Mouse (Mus musculus) CD4-positive, CD25-positive, alpha-beta regulatory T cell, adult 4 months (primary cell): ENCODE measurements around the gene Selenbp1. TPM values are rescaled to one million over a fixed set of nuclear protein-coding genes. Genes with fewer than 3 reads are reported as not detected.

ENCODE experiments used
- ATAC-seq: one replicate; pipeline ENCODE4 v1.8.0; 2017
- polyA plus RNA-seq, 2 experiments: library from polyadenylated mRNA; unstranded; fragments of 100-300 nt; shearing (Covaris generic); gene quantifications; one replicate each; pipeline ENCODE4 v1.2.1; 2017

The Selenbp1 gene
- polyA plus RNA-seq, 2 experiments from 2014 or later: 4.6 to 5.2 TPM

GRCm38 (mm10) chr3:94984312-94984711, 51.5 kb downstream of the Selenbp1 start:
- no peak for ATAC-seq

- no peak for ATAC-seq
These were observed 52.7 kb downstream of the Selenbp1 start for GRCm38 (mm10) chr3:94985513-94985912.

DNA sequence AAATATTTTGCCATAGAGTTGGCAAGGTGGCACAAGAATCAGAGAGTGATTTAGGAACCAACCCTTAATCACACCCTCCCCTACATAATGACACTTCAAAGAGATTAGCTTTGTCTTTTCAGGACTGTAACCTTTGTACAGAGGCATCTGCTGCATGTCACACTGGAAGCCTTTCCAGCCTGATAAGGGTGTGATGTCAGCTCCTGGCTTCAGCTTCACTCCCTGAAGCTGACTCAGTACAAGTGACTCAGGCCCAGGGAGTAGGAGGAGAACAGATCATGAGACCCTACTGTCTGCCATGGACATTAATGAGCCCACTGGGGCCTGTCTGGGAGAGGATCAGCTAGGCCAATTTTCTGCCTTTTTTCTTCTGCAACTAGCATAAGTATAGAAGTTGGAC, 54.7 kb downstream of the Selenbp1 start:
- no peak for ATAC-seq

DNA sequence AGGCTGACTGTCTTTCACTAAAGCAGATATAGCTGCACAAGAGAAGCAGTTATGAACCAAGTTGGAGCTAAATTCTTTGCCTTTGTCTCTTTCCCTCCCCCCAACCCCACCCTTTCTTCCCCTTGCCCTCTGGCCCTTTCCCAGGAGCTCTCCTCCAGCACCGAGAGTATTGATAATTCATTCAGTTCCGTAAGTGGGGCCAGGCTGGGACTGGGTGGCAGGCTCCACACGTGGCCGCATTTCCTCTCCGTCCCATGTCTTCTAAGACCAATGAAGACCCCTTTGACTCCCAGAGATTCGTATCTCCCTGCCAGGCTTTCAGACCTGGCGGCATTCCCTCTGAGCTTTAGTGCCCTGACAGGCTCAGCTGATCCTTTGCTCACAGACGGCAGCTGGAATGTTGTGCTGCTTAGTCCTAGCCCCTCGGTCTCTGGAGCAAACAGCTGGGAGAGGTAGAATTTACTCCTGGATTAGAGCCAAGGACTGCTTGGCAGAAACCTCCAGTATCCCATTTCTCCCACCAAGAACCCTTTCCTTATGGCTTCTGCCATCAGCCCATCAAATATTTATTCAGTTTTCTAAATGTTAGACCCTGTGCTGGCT, 56.4 kb downstream of the Selenbp1 start:
- ATAC-seq: no peak

Other genes starting within 250 kb of the Selenbp1 start
- gene Selenbp2, start 239.5 kb upstream of the Selenbp1 start, polyA plus RNA-seq: not detected
- under 1 TPM in 1 of 2 experiments, not detected in 1; 0.26 TPM for gene Cgn, start 146.6 kb upstream of the Selenbp1 start, polyA plus RNA-seq
- 10 to 100 TPM; 21.3 to 22.0 TPM for gene Pogz, start 95.5 kb upstream of the Selenbp1 start, polyA plus RNA-seq
- gene Psmb4, start 46.1 kb upstream of the Selenbp1 start, polyA plus RNA-seq: 100 to 1,000 TPM; 114 to 155 TPM
- gene Rfx5, start 21.0 kb downstream of the Selenbp1 start, polyA plus RNA-seq: 10 to 100 TPM in 1 of 2 experiments, 1 to 10 TPM in 1; 9.4 to 10.9 TPM
- gene Pi4kb, start 41.7 kb downstream of the Selenbp1 start, polyA plus RNA-seq: 10 to 100 TPM in 1 of 2 experiments, 1 to 10 TPM in 1; 9.4 to 17.1 TPM
- 10 to 100 TPM; 10.9 to 24.0 TPM for gene Zfp687, start 82.4 kb downstream of the Selenbp1 start, polyA plus RNA-seq
- gene Psmd4, start 109.6 kb downstream of the Selenbp1 start, polyA plus RNA-seq: 100 to 1,000 TPM; 171 to 277 TPM
- gene Pip5k1a, start 173.9 kb downstream of the Selenbp1 start, polyA plus RNA-seq: 10 to 100 TPM; 13.4 to 14.3 TPM
- gene Vps72, start 178.0 kb downstream of the Selenbp1 start, polyA plus RNA-seq: 10 to 100 TPM; 64.3 to 69.5 TPM
- 1 to 10 TPM; 2.5 TPM for gene Tmod4, start 191.4 kb downstream of the Selenbp1 start, polyA plus RNA-seq
- gene Scnm1, start 201.0 kb downstream of the Selenbp1 start, polyA plus RNA-seq: 100 to 1,000 TPM; 110 TPM
- 10 to 100 TPM; 25.4 to 43.9 TPM for gene Lysmd1, start 201.0 kb downstream of the Selenbp1 start, polyA plus RNA-seq
- gene Tnfaip8l2, start 209.3 kb downstream of the Selenbp1 start, polyA plus RNA-seq: 100 to 1,000 TPM; 238 to 312 TPM
- gene Sema6c, start 227.4 kb downstream of the Selenbp1 start, polyA plus RNA-seq: under 1 TPM in 1 of 2 experiments, not detected in 1; 0.08 TPM